Mouse (Mus musculus): ENCODE data around the gene Grik4.
"Not testable (repeated sequence)": the region's sequence is repeated elsewhere in the genome, so short reads cannot be mapped to it uniquely, and the experiment has no call there.

The Grik4 gene

DNA sequence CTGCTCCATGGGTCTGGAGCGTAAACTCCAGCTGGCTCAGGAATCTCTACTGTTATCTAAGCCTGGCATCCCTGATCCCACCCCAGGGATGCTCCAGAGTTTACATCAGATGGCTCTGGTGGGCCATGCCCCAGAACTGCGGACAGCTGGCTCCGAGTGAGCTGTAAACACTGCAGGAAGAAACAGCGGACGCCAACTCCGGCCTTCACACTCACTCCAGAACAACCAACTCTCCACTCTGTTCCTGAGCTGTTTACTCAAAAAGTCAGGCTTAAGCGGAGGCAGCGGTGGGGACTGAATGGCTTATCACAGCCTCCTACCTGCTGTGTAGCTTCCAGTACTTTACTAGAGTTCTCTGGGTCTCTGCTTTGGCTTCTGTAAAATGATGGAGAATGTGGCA is 150.7 kb downstream of the Grik4 start:
- no peak for DNase-seq

DNA sequence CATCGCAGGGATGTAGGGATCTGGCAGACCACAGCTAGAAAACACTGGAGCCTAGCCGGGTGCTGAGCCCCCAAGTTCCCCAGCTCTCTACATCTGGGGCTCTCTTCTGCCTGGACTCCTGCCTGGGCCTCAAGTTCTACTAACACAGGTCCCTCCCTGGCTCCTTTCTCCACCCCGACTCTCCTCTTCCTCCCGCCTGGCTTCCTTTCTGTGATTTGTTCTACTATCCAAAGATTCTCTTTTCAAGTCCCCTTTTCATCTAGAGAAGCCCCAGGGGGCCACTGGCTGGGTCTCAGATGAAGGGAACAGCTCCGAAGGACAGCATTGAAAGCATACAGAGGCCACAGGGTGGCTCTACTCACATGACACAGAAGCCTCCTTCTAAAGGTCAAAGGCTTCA is 151.9 kb downstream of the Grik4 start:
- no peak for DNase-seq

DNA sequence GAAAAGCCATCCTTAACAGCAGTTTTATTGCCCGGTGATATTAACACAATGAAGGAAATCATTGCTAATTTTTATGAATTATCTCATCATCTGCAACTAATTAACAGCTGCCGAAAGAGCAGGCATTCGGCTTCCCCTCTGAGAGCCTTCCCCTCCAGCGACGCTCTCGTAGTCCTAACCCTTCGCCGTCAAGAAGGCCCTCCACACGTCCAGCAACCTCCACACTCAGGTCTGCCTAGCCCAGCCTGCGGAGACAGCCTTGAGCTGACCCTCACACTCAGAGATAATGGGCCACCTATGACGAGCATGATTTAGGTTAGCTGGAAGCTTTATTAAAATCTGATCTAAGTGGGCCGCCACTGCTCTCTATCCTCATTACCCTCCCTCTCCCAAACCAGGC is 152.5 kb downstream of the Grik4 start:
- no peak for DNase-seq

DNA sequence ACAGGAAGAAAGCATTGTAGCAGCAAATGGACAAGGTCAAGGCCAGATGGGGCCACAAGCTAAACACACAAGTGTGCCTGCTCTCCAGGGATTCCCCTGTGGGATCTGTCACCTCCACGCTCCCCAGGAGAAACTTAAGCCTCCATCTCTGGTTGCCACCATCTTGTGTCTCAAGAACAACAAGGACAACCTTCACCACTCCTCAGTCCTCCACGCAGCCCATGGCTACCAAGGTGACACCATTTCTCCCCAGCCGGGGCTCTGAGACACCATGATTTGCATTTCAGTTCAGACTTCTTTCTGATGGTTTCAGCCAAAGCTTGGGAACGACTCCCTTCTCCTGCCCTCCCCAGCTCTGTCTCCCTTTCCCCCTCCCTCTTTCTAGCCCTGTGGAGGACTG is 152.9 kb downstream of the Grik4 start:
- no peak for DNase-seq

DNA sequence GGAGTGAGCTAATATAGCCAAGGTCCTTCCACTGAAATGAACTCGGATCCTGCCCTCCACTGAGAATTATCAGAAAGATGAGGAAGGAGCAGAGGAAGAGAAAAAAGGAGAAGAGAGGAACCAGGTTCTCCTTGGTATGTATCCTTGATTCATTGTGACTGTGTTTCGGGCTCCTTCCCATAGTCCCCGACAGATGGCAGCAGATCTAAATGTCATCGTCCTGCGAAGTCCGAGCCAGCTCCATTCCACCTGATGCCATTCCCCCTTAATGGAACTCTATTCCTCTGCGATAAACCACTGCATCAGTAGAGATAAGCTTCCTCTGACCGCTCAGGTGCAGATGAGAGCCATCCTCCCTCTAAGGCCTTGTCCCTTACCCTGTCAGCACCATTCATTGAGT is 155.8 kb downstream of the Grik4 start:
- DNase-seq = peak; percentile 31 to 60

DNA sequence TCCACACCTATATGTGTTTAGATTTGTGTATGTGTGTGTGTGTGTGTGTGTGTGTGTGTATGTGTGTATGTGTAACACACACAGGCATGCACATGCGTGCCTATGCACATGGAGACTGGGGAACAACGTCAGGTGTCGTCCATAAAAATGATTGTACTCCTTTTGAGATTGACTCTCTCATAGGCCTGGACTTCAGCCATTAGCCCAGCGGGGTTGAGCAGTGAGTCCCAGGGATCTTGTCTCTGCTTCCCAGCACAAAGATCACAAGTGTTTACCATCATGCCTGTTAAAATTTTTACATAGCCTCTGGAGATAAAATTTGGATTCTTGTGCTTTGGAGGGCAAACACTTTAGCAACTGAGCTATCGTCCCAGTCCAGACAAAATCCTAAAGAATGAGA is 157.4 kb downstream of the Grik4 start:
- DNase-seq = no peak

DNA sequence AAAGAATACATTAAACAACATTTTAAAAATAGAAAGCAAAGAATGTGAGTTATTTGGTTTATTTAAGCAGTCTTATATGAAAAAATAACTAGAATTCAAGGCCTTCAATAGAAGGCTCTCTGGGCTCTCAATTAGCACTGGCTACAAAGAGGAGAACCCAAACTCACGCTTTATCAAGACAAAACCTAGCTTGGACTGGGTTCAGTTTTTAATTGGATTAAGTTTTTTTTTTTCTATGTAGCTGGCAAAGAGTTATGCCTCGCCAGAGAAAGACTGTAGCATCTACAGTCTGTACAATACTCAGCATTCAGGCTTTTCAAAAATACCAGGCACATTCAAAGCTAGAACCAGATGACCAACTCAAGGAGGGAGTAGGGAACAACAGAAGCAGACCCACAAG is 158.0 kb downstream of the Grik4 start:
- no peak for DNase-seq

DNA sequence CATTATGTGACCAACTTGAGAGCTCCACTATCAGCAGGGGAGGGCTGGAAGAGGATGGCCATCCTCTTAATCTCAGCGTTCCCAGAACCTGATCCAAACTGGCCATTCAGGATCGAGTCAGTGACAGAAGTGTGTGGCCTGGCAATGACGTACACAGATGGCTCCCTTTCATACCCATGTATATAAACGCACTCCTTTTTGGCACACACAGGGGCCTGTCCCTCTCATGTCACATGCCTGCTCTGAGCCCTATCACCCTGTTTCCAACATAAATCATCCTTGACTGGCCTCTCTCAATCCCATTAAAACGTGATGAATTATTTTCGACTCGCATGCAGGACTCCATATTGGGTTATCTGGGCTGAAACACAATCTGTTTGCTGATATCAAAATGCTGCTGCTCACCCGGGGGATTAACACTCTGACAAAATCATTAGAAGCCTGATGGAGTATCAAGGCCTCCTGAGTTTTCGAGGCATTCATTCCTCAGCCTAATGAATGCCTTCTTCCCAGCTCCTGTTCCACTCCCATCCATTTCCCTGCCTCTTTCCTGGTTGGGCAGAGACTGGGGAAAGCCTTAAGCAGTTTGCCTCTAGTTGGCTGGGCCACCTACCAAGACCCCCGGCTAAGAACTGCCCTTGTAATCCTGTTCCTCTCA is 159.0 kb downstream of the Grik4 start:
- DNase-seq = no peak

DNA sequence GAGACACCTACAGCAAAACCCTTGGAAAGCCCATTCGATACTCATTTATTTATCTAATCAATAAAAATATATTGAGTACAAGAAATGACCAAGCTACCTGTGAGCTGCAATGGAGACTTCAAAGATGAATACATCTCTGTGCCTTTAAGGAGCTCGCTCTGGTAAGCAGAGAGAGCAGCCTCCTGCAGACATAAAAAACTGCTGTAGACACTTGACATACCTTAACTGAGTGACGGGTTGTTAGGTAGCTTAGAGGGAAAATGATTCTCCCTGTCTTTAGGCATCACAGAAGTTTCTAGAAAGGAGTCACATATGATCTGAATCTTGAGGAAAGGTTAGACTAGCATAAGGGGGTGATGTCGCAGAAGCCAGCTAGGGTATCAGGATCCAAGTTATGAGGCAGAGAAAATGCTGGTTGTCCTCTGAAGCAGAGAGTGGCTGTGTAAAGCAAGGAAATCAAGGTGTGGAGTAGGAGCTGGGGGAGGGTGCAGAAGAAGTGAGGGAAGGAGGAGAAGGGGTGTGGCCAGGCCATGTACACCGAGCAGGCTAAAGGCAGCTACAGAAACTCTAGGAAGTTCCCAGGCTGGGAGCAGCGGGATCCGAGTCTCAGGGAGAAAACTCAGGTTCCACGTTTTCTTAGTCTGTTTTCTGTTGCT is 160.9 kb downstream of the Grik4 start:
- DNase-seq = no peak

DNA sequence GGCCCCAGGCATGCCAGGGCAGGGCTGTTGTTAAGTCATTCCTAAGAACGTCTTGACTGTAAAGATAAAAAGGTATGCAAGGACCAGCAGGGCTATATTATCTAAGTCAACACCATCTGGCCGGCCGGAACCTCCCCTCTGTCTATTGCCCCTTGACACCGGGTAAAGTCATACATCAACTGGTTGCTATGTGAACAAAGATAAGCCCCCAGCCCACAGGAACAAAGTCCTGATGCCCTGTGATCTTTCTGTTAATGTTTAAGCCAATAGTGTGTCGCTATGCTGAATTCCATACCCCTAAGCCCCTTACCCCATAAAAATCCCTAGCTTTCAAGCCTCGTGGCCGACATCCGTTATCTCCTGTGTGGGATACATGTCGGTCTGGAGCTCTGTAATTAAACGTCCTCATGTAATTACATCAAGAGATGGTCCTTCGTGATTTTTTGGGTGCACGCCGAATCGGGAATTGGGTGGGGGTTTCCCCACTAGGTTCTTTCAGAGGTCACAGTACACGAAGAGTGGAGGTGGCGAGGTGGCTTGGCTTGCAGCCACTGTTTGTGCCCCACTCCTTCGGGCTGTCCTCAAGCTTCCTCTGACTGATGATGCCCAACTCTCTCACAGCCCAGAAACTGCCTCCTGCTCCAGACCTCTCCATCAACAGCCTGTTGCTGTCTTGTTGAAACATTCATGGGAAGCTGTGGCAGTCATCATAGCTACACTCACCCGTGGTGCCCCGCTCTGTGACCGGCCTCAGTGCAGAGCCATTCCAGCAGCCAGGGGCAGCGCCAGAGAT is 165.6 kb downstream of the Grik4 start:
- not testable (repeated sequence) for DNase-seq

DNA sequence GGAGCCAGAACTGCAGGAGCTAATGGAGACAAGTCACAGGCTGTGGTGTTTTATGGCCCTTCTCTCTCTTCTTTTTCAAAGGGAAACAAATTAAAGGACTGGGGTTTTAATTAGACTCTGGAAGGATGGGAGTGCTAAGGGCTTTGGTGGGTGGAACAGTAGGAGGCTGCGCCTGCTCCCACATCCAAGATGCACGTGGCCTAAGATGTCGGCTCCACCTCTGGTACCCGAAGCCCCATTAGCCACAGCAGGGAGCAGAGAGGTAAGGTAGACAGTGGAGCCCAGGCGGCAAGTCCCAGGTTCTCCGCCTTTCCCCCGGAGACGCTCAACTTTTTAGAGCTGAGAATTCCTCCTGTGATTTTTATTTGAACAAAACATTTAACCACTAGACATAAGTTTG is 166.4 kb downstream of the Grik4 start:
- no peak for DNase-seq

DNA sequence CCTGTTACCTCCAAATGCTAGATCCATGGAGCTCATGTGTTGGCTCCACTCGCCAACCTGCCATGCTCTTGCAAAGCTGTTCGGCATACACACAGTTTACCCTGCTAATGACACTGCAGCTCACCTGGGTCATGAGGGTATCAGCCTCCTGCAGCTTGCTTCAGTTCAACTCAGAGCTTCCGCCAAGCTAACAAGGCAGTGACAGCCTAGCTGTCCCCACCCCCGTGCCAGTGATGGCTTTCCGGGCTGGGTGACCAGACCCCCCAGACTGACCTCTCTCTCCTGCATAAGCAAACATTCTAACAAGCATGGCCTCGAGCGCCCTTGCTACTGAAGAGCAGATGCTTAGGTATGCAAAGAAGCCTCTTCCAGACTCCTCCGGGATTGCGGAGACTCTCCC is 167.5 kb downstream of the Grik4 start:
- no peak for DNase-seq

DNA sequence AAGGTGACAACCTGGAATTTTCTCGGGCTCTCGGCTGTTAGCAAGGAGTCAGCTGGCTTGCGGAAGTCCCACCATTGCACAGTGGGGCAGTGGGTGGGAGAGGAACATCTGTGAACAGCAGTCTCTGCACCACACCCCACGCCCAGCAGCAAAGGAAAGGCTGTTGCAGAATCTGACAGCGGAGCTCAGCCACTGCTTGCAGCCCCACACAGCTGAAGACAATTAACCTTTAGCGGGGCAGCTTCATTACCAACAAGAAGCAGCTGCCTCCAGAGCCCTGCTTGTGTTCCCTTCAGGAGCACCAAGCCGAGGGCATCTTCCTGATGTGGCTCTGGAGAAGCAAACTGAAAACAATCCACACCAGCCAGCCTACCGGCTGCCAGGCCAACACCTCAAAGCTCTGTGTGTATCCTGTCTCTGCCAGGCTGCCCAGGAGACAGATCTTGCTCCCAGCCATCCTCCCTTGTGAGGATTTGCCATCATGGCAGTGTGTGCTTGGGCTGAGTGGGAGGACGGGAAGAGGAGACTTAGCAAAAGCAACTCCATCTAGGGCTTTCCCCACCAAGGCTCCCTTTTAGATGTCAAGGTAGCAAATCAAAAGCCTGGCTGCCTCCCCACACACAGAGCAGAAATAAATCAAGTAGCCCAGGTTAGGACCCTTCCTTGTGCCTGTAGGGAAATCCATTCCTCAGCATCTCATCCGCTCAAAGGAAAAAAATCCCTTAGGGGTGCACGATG is 179.3 kb downstream of the Grik4 start:
- DNase-seq = no peak

DNA sequence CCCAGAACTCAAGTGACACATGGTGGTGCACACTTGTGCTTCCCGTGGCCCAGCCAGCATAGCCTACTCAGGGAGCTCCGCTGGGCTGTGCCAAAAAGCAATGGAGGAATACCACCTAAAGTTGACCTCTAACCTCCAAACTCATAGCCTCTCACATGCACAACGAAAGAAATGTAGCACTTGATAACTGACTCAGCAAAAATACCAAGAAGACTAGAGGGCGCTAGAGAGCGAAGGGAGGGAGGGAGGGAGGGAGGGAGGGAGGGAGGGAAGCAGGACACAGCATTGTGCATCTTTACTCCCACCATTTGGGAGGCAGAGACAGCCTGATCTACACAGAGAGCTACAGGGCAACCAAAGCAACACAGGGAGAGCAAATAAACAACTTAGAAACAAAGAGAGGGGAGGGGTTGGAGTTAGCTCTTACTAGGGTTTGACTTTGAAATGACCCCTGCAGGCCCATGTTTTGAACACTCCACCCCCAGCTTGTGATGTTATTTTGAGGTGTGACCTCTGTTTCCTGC is 185.5 kb downstream of the Grik4 start:
- no peak for DNase-seq

DNA sequence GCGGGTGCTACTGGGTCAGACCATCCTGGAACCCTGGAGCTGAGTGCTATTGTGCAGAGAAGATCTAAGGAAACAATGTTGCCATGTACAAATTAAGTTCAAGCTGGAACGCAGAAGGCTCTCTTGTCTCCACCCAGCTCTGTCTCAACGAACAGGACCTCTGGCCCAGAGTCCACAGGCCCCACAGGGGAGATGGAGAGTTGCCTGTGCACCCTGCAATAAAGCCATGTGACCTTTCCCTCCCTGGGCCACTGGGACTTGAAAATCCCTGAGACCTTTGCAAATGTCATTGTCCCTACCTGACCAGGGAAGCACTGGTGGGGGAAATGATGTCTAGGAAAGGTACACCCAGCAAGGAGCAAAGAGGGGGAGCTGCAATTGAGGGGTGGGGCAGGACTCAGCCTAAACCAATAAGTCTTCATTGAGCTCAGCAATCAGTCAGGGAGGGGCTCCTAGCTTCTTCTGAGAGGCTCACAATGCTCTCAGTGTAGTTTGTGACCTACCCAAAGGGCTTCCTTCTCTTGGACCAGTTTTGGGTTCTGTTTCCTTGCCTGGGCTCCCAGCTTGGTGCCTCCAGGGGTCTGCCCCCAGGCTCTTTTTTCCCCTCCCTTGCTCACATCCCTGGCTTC is 187.2 kb downstream of the Grik4 start:
- DNase-seq = no peak

DNA sequence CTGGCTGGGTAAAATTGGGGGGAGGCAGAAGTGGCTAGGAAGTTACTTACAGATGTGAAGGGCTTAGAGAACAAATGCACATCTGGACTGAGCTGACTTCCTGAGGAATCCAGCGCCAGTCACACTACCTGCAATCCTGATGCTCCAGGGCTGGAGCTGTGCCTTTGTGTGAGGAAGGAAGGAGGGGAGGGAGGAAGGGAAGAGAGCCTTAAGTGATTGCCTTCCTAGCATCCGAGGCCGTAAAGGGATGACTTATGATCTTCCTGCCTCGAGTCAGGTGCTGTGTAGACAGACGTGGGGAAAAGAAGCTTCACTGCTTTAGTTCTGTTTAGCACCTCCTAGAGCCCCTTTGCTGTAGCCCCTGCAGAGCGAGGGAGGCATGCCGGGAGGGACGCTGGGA is 189.6 kb downstream of the Grik4 start:
- DNase-seq = no peak

DNA sequence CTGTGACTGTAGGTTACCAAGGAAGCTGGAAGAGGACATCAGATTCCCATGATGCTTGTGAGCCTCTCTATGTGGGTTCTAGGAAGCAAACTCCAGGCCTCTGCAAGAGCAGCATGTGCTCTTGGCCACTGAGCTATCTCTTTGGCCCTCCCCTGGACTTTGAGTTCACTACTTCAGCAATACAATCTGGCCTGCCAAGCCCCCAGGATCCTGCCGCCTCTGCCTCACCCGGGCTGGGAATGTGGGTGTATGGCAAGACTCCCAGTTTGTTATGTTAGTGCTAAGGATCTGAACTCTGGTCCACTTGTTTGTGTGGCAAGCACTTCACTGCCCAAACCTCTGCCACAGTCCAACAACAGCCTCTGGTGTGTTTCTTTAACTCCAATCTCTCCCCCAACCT is 193.1 kb downstream of the Grik4 start:
- DNase-seq = no peak

DNA sequence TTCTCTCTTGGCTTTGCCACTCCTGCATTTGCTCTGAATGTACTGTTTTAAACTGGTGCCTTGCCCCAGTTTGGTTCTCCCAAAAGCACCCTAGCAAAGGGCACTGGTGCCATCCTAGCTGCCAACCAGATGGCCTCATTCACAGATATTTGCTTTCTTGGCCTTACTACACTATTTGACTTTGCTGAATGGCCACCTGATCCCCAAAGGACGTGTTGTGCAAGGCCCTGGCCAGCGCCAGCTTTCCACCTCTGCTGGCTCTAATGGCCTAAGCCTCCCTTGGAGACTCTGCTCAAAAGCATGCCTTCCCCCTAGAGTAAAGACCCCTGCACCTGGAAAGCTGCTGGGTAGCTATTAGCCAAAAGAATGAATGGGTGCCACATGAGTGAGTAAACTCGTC is 194.1 kb downstream of the Grik4 start:
- DNase-seq = no peak

DNA sequence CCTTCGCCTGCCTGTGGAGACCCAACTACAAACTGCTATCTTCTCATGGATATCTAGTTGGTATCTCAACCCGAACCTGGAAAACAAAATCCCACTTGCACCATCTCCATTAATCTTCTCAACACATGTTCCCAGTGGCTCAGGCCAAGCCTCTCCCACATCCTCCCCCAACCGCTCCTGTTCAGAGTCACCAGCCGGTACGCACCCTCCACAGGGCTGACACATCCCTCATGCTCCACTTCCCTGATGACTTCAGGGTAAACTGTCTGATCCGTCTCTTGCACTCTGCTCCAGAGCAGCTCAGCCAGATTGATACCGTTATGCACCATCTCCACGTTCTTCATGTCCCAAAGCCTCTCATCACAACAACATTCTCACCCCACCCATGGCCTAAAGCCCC is 198.3 kb downstream of the Grik4 start:
- no peak for DNase-seq

DNA sequence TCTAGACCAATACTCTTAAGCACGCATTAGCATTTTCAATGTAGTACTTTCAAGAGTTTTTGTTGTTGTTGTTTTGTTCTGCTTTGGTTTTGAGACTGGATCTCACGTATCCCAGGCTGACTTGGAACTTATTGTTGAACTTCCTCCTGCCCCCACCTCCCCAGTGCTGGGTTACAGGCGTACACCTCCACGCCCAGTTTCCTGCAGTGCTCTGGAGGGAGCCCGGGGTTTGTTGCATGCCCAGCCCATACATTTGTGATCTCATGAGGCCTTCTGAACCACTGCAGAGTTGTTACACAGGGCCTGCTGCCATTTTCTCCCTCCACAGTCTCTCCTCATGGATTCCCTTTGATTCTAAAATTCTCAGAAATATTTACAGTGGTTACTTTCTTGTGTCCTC is 201.9 kb downstream of the Grik4 start:
- DNase-seq = no peak

DNA sequence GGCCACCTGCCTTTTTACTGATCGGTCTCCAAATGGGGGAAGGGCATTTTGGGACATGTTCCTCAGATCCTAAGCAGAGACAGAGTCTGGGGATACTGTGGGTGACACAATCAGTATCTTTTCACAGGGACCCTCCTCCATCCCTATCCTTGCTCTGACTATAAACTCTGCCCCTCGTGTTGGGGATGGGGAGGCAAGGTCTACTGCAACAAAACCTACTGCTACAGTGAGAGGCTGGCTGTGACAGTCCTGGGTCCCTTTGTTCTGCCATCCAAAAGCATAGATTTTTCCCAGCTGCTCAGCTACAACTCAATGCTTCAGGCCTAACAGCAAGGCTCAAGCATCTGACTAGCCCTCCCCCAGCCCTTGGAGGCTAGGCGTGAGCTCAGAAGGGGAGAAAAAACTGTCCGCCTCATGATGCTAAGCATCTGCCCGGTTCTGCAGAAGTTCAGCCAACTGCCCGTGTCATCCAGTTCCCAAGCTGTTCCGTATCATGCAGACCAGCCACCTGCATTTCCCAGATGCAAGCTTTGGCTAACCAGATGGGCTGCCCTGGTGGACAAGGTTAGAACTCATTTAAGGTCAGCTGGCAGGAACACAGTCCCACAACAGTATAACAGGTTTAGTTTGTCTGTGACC is 207.5 kb downstream of the Grik4 start:
- DNase-seq = no peak

DNA sequence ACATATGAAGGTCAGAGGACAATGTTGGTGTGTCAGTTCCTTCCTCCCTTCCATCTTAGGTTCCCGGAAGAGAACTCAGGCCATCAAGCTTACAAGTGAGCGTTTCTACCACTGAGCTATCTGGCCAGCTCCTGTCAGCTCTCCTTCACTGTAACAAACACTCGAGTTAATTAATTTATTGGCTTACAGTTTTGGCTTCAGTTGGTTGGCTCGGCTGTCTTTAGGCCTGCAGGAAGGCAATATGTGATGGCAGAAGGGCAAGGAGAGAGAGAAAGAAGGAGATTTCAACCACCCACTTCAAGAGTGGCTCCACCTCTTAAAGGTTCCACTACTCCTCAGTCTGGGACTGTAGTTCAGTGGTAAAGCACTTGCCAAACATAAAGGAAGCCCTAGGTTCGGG is 209.2 kb downstream of the Grik4 start:
- no peak for DNase-seq

All from kidney, adult 8-10 months (tissue).